Mouse (Mus musculus) lung, postnatal 0 days (tissue): ENCODE data around the gene Insl6.

Experiments used
- CTCF ChIP-seq: IDR thresholded peaks from 2 replicates; pipeline ENCODE4 v1.5.1; 2016; ENCODE audit warnings: antibody characterized with exemption, mild to moderate bottlenecking
- EP300 ChIP-seq: IDR thresholded peaks from 2 replicates; pipeline ENCODE4 v1.6.1; 2016; ENCODE audit warnings: antibody characterized with exemption, mild to moderate bottlenecking, control low read depth

- no peak for TF ChIP-seq EP300
- no peak for TF ChIP-seq CTCF
Measured at GRCm38 (mm10) chr19:29325852-29326180, 660 bp upstream of the Insl6 start.
